Mouse (Mus musculus) CH12.LX (cell line): ENCODE measurements at regions not wholly inside any gene's neighbourhood (a gene's known extent, or its start where the extent isn't known, plus 50 kb on each side); places are given as distances from the start of the nearest gene placed in this dataset.
A peak's percentile ranks its signal among the peaks of the same experiment; 100 is the strongest.

ENCODE experiments used
- CHD1 ChIP-seq: IDR thresholded peaks from 2 replicates; pipeline ENCODE4 v1.6.1; 2012; ENCODE audit warnings: low read depth, low read length, improper control_type of control experiment, inconsistent platforms
- CTCF ChIP-seq, 2 experiments: IDR thresholded peaks in 1 of 2; conservative IDR thresholded peaks in 1 of 2; 2 replicates each; pipeline ENCODE4 v1.5.1; 2011 to 2012; ENCODE audit warnings: low read depth in 2 of 2, low read length in 2 of 2, improper control_type of control experiment in 1 of 2, inconsistent platforms in 1 of 2, mild to moderate bottlenecking in 1 of 2, moderate library complexity in 1 of 2
- E2F4 ChIP-seq: IDR thresholded peaks from 2 replicates; pipeline ENCODE4 v1.6.1; 2011; ENCODE audit warnings: low read depth, low read length, improper control_type of control experiment; ENCODE audit not compliant: insufficient replicate concordance
- ELF1 ChIP-seq: IDR thresholded peaks from 2 replicates; pipeline ENCODE4 v1.6.1; 2014; ENCODE audit warnings: low read depth, mild to moderate bottlenecking, inconsistent platforms, low read length, improper control_type of control experiment
- EP300 ChIP-seq: IDR thresholded peaks from 2 replicates; pipeline ENCODE4 v1.6.1; 2011; ENCODE audit warnings: low read length, improper control_type of control experiment
- ETS1 ChIP-seq: conservative IDR thresholded peaks from 2 replicates; pipeline ENCODE4 v1.6.1; 2012; ENCODE audit warnings: low read depth, mild to moderate bottlenecking, inconsistent platforms, low read length, improper control_type of control experiment, moderate library complexity
- MXI1 ChIP-seq: IDR thresholded peaks from 2 replicates; pipeline ENCODE4 v1.6.1; 2011; ENCODE audit warnings: mild to moderate bottlenecking, low read depth, low read length, improper control_type of control experiment
- POLR2A ChIP-seq: IDR thresholded peaks from 2 replicates; pipeline ENCODE4 v1.6.1; 2011; ENCODE audit warnings: low read depth, mild to moderate bottlenecking, improper control_type of control experiment, low read length
- POLR2AphosphoS2 ChIP-seq: IDR thresholded peaks from 2 replicates; pipeline ENCODE4 v1.6.1; 2011; ENCODE audit warnings: low read depth, low read length, improper control_type of control experiment
- RAD21 ChIP-seq: IDR thresholded peaks from 2 replicates; pipeline ENCODE4 v1.6.1; 2011; ENCODE audit warnings: low read depth, mild to moderate bottlenecking, low read length, improper control_type of control experiment, moderate library complexity
- USF2 ChIP-seq: conservative IDR thresholded peaks from 2 replicates; pipeline ENCODE4 v1.6.1; 2011; ENCODE audit warnings: low read depth, low read length, improper control_type of control experiment
- ZKSCAN1 ChIP-seq: IDR thresholded peaks from 2 replicates; pipeline ENCODE4 v1.6.1; 2012; ENCODE audit warnings: low read depth, inconsistent platforms, low read length, improper control_type of control experiment, borderline replicate concordance

DNA sequence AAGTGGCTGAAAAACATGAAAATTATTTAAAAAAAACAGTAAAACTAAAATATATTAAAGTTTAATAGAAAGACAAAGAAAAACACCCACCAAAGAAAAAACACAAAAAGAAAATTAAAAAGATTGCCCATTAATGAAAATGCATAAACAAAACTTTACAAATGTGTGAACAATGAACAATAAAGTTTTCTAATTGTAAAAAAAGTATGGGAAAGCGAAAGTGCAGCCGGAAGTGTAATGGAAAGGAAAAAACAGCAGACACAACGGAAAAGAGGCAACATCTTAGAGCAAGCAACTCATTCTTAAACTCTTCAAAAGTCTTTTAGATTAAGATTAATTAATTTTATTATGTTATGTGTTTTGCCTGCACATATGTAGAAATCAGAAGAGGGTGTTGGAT, 87.7 kb downstream of the Trim42 start:
- TF ChIP-seq CTCF (conservative IDR thresholded peaks at IDR 0.05 in 1 of 2, IDR thresholded peaks at IDR 0.05 in 1 of 2; ENCODE audit: low read depth in 2 of 2, low read length in 2 of 2): no peak
- no peak for TF ChIP-seq USF2
- peak; percentile 37; the same call in 1 of the 2 replicates for TF ChIP-seq ETS1
- TF ChIP-seq POLR2A: no peak
- TF ChIP-seq E2F4: no peak
- no peak for TF ChIP-seq MXI1
- TF ChIP-seq EP300: no peak
- TF ChIP-seq ELF1: peak; percentile 30; the same call in 1 of the 2 replicates
- no peak for TF ChIP-seq POLR2AphosphoS2
- TF ChIP-seq RAD21: no peak
- TF ChIP-seq CHD1: no peak
- no peak for TF ChIP-seq ZKSCAN1
